Mouse (Mus musculus) liver, embryonic 12.5 days (tissue): Measurements from ENCODE around the gene Olfr5. TPM values are rescaled to one million over a fixed set of nuclear protein-coding genes. Genes with fewer than 3 reads are reported as not detected.
"Not testable (repeated sequence)": the region's sequence is repeated elsewhere in the genome, so short reads cannot be mapped to it uniquely, and the experiment has no call there.

Experiments
- ATAC-seq: fragments of 200-750 bp; cut with Nextera tagmentation; 2 replicates; pipeline ENCODE4 v1.8.0; 2017; ENCODE audit warnings: moderate number of reproducible peaks, mild to moderate bottlenecking, moderate library complexity
- H3K27ac ChIP-seq: fragments of 300-500 bp; sonication (generic); 2 replicates; pipeline ENCODE4 v1.5.1; 2016; ENCODE audit warnings: mild to moderate bottlenecking
- H3K27me3 ChIP-seq: fragments of 300-500 bp; sonication (generic); replicated peaks from 2 replicates; pipeline ENCODE4 v1.6.1; 2016; ENCODE audit warnings: mild to moderate bottlenecking, moderate library complexity
- H3K36me3 ChIP-seq: fragments of 300-500 bp; sonication (generic); 2 replicates; pipeline ENCODE4 v1.6.1; 2016; ENCODE audit warnings: mild to moderate bottlenecking, moderate library complexity
- H3K4me1 ChIP-seq: fragments of 300-500 bp; sonication (generic); 2 replicates; pipeline ENCODE4 v1.6.1; 2016
- H3K4me2 ChIP-seq: fragments of 300-500 bp; sonication (generic); 2 replicates; pipeline ENCODE4 v1.6.1; 2016; ENCODE audit warnings: mild to moderate bottlenecking, moderate library complexity
- H3K4me3 ChIP-seq: fragments of 300-500 bp; sonication (generic); 2 replicates; pipeline ENCODE4 v1.5.1; 2016; ENCODE audit warnings: mild to moderate bottlenecking, moderate library complexity
- H3K9ac ChIP-seq: fragments of 300-500 bp; sonication (generic); 2 replicates; pipeline ENCODE4 v1.6.1; 2016; ENCODE audit warnings: mild to moderate bottlenecking, moderate library complexity
- H3K9me3 ChIP-seq: fragments of 300-500 bp; sonication (generic); replicated peaks from 2 replicates; pipeline ENCODE4 v1.6.1; 2016; ENCODE audit warnings: mild to moderate bottlenecking, moderate library complexity
- WGBS: fragments of 180-500 bp; shearing (Covaris S2); methylation state at CpG from one replicate; pipeline ENCODE4 v1.1.7; 2016; ENCODE audit not compliant: insufficient replicate concordance; 5-methylcytosine and 5-hydroxymethylcytosine counted together
- polyA plus RNA-seq: library from polyadenylated mRNA; unstranded; fragments of >200 nt; fragmentation: Nextera tagmentation; extraction: Ambion mirVana; gene quantifications from 2 replicates; pipeline ENCODE4 v1.2.1, GENCODE M21; 2016

The Olfr5 gene
- polyA plus RNA-seq: not detected in 2 replicates

DNA sequence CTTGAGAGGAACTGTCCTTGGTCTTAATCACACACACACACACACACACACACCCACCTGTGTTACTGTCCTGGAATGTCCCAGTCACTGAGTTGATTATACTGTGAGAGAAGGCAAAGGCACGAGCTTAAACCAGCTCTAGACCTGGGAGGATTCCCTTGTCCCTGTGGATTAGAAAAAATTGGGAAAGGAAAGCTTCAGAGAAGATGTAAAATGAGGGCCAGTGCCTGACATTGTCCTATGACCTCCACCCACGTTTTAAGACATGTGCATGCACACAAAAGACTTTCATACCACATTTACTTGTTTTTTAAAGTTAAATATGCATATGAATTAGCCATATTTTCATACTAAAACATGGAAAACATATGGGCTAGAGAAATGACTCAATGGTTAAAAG is at the start of gene Olfr5:
Gene Olfr5, minus strand, starts transcription at position 101 of the 400 bp plus-strand sequence.
- no peak within 1 kb of the TSS for H3K4me3 ChIP-seq
- H3K27ac ChIP-seq: no peak within 1 kb of the TSS
- no peaks in the 10 kb centered on the region for H3K4me1 ChIP-seq
- no peaks in the 10 kb centered on the region for H3K36me3 ChIP-seq
- 11% methylated on average over 2 of the region's 2 CpGs for WGBS
- no peak within 1 kb of the TSS for H3K4me2 ChIP-seq
- H3K9ac ChIP-seq: no peak within 1 kb of the TSS
- no peaks in the 10 kb centered on the region for H3K27me3 ChIP-seq
- peaks cover 4% of the 10 kb centered on the region; the same call in 1 of the 2 replicates for H3K9me3 ChIP-seq
- no peak for ATAC-seq

- Histone ChIP-seq H3K36me3 (no peaks in the 10 kb centered on the region), H3K27me3 (no peaks in the 10 kb centered on the region), H3K9ac (no peak overlapping the region), H3K4me1 (no peaks in the 10 kb centered on the region), H3K4me3 (no peak overlapping the region), H3K9me3 (peaks cover 22% of the 10 kb centered on the region; the same call in 1 of the 2 replicates), H3K4me2 (no peak overlapping the region), H3K27ac (no peak overlapping the region)
- 43% methylated on average over 5 of the region's 5 CpGs for WGBS
- ATAC-seq: no peak
Measured at GRCm38 (mm10) chr7:6526141-6526540, 39.4 kb upstream of the Olfr5 start.

- Histone ChIP-seq H3K4me1 (no peaks in the 10 kb centered on the region), H3K9ac (no peak overlapping the region), H3K36me3 (no peaks in the 10 kb centered on the region), H3K9me3 (peaks cover 22% of the 10 kb centered on the region; the same call in 1 of the 2 replicates), H3K27me3 (no peaks in the 10 kb centered on the region), H3K4me2 (no peak overlapping the region), H3K4me3 (no peak overlapping the region), H3K27ac (no peak overlapping the region)
- ATAC-seq: no peak
- WGBS: 41% methylated on average over 3 of the region's 3 CpGs
Measured at GRCm38 (mm10) chr7:6525001-6525400, 38.3 kb upstream of the Olfr5 start.

GRCm38 (mm10) chr7:6522850-6523249 is 36.1 kb upstream of the Olfr5 start, which contains the start of gene Olfr1349:
Gene Olfr1349, minus strand, starts transcription at chr7:6522950.
- Histone ChIP-seq H3K4me1 (no peaks in the 10 kb centered on the region), H3K27me3 (no peaks in the 10 kb centered on the region), H3K4me3 (no peak within 1 kb of the TSS), H3K36me3 (no peaks in the 10 kb centered on the region), H3K9ac (no peak within 1 kb of the TSS), H3K9me3 (peaks cover 22% of the 10 kb centered on the region; the same call in 1 of the 2 replicates), H3K4me2 (no peak within 1 kb of the TSS), H3K27ac (no peak within 1 kb of the TSS)
- no peak for ATAC-seq
- 69% methylated on average over 5 of the region's 5 CpGs for WGBS

GRCm38 (mm10) chr7:6521666-6522065 is 34.9 kb upstream of the Olfr5 start:
- Histone ChIP-seq H3K4me1 (no peaks in the 10 kb centered on the region), H3K36me3 (no peaks in the 10 kb centered on the region), H3K27ac (no peak overlapping the region), H3K4me3 (no peak overlapping the region), H3K9me3 (0 out of 2 replicates have a peak, but pooled peaks cover 18% of the 10 kb centered on the region), H3K27me3 (no peaks in the 10 kb centered on the region), H3K9ac (no peak overlapping the region), H3K4me2 (no peak overlapping the region)
- no peak for ATAC-seq
- WGBS: 7% methylated on average over 1 of the region's 1 CpGs

GRCm38 (mm10) chr7:6508648-6509047 is 21.9 kb upstream of the Olfr5 start, which contains the start of gene Olfr1348:
Gene Olfr1348, minus strand, starts transcription at chr7:6508748.
- Histone ChIP-seq H3K4me3 (no peak within 1 kb of the TSS), H3K9ac (no peak within 1 kb of the TSS), H3K9me3 (no peaks in the 10 kb centered on the region), H3K27ac (no peak within 1 kb of the TSS), H3K36me3 (no peaks in the 10 kb centered on the region), H3K4me1 (no peaks in the 10 kb centered on the region), H3K27me3 (no peaks in the 10 kb centered on the region), H3K4me2 (no peak within 1 kb of the TSS)
- WGBS: 72% methylated on average over 1 of the region's 1 CpGs
- ATAC-seq: no peak

DNA sequence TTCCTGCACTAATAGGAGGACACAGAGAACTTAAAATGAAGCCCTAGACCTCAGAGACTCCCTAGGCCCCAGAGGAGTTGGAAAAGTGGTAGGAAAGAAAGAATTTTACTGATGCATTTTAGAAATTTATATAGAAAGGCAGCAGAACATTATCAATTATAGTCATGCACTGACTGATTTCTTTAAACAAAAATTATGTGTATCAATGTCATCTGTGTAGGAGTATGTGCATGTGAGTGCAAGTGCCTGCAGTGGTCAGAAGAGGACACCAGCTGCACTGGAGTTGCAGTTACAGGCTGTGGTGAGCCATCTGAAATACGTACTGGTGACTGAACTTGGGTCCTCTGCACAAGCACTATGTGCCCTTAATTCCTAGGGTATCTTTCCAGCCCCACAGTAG is 12.9 kb upstream of the Olfr5 start, which contains the start of gene Olfr1347:
Gene Olfr1347, minus strand, starts transcription at position 101 of the 400 bp plus-strand sequence.
- H3K27me3 ChIP-seq: no peaks in the 10 kb centered on the region
- no peaks in the 10 kb centered on the region for H3K4me1 ChIP-seq
- no peak within 1 kb of the TSS for H3K4me2 ChIP-seq
- no peak within 1 kb of the TSS for H3K27ac ChIP-seq
- no peak within 1 kb of the TSS for H3K9ac ChIP-seq
- 27% methylated on average over 1 of the region's 1 CpGs for WGBS
- no peak within 1 kb of the TSS for H3K4me3 ChIP-seq
- peaks cover 4% of the 10 kb centered on the region for H3K9me3 ChIP-seq
- no peaks in the 10 kb centered on the region for H3K36me3 ChIP-seq
- ATAC-seq: no peak

DNA sequence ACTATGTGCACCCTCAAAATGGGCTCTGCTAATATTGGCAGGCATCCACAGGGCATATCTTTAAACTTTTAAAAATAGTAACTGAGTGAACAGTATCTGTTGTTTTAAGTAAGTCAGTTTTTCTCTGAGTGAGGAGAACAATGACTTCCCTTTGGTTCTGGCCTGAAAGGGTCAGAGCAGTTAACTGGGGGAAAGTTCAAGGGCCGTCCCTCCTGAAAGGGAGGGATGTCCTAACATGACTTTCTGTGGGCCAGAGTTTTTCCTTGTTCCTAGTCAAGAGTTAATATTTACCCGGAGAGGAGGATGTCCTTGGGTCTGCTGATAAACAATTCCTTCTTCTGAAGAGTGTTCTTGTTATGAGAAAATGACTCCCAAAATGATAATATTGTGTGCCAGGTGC is 9.1 kb downstream of the Olfr5 start:
- 55% methylated on average over 2 of the region's 2 CpGs for WGBS
- H3K9ac ChIP-seq, H3K4me2 ChIP-seq, H3K27ac ChIP-seq, H3K27me3 ChIP-seq, H3K4me3 ChIP-seq, H3K36me3 ChIP-seq, H3K4me1 ChIP-seq, ATAC-seq: not testable (repeated sequence)
- peaks cover 26% of the 10 kb centered on the region; the same call in 1 of the 2 replicates for H3K9me3 ChIP-seq

DNA sequence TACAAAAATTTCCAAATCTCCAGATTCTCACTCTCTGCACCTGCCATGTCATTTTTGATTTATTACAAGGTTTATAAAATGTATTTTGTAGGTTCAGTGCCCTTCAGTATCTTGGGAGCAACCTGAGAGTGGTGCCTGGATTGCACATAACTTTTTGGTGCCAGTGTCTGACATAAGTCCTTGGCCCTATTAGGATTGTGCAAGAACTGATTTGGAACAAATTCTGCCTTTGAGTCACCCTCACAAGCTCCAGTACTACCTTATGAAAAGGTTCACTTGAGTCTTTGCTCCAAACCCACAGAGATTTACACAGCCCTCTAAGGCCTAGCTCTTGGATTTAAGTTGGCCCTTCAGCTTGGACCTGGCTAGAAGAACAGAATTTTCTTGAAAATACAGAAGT is 19.8 kb downstream of the Olfr5 start, which contains the start of gene Olfr1346:
Gene Olfr1346, plus strand, starts transcription at position 151 of the 400 bp plus-strand sequence.
- Histone ChIP-seq H3K9ac (no peak within 1 kb of the TSS), H3K36me3 (no peaks in the 10 kb centered on the region), H3K4me3 (no peak within 1 kb of the TSS), H3K4me2 (no peak within 1 kb of the TSS), H3K27ac (no peak within 1 kb of the TSS), H3K9me3 (0 out of 2 replicates have a peak, but pooled peaks cover 4% of the 10 kb centered on the region), H3K27me3 (no peaks in the 10 kb centered on the region), H3K4me1 (no peaks in the 10 kb centered on the region)
- ATAC-seq: no peak

DNA sequence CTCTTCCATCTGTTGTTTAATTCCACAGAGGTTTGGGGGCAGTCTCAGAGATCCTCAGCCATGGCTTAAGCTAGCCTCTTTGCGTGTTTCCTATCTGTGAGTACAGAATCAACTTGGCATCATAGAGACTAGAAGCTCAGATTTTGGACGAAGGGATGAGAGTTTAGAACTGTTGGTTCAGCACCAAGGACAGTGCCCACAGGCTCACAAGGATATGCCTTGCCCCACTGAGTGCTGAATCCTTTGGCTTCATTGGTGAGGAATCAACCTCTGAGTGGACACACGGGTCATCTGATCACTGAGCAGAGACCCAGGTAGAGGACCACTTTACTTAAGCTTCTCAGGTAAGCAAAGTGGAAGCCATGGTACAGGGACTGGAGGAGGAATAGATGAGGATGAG is 30.3 kb downstream of the Olfr5 start:
- 30% methylated on average over 3 of the region's 3 CpGs for WGBS

DNA sequence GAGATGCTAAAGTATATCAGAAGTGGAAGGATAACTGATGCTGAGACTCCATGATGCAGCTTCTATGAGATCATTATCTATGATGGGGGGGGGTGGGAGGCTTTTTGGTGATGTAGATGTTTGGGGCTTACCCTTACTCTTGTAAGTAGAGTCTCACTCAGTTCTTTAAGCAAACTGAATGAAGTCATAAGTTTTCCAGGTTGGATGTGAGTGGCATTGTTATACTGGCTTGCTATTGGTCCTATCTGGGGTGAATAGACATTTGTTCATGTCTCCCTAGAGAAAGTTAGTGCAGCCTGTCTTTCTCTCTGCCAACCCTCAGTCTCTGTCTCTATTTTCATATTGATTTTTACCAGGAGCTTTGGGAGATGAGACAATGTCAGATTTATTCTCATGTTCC is 30.9 kb downstream of the Olfr5 start, which contains the start of gene Olfr1336:
Gene Olfr1336, plus strand, starts transcription at position 301 of the 400 bp plus-strand sequence.
- Histone ChIP-seq H3K4me3 (no peak within 1 kb of the TSS), H3K27me3 (no peaks in the 10 kb centered on the region), H3K9me3 (0 out of 2 replicates have a peak, but pooled peaks cover 2% of the 10 kb centered on the region), H3K27ac (no peak within 1 kb of the TSS), H3K4me2 (no peak within 1 kb of the TSS), H3K9ac (no peak within 1 kb of the TSS), H3K36me3 (no peaks in the 10 kb centered on the region), H3K4me1 (no peaks in the 10 kb centered on the region)
- ATAC-seq: no peak

More for the DNA sequence above, 30.3 kb downstream of the Olfr5 start:
- no peaks in the 10 kb centered on the region for H3K4me1 ChIP-seq
- H3K27me3 ChIP-seq: no peaks in the 10 kb centered on the region
- no peaks in the 10 kb centered on the region for H3K36me3 ChIP-seq
- no peak overlapping the region for H3K4me3 ChIP-seq
- no peak overlapping the region for H3K9ac ChIP-seq
- H3K4me2 ChIP-seq: no peak overlapping the region
- 0 out of 2 replicates have a peak, but pooled peaks cover 6% of the 10 kb centered on the region for H3K9me3 ChIP-seq
- H3K27ac ChIP-seq: no peak overlapping the region
- no peak for ATAC-seq

GRCm38 (mm10) chr7:6447771-6448170 is 39.0 kb downstream of the Olfr5 start:
- 31% methylated on average over 5 of the region's 5 CpGs for WGBS
- ATAC-seq: no peak
- no peak overlapping the region for H3K4me3 ChIP-seq

GRCm38 (mm10) chr7:6441173-6441572 is 45.6 kb downstream of the Olfr5 start:
- H3K9ac ChIP-seq: no peak overlapping the region
- H3K9me3 ChIP-seq: no peaks in the 10 kb centered on the region
- H3K36me3 ChIP-seq: no peaks in the 10 kb centered on the region
- no peak overlapping the region for H3K27ac ChIP-seq
- no peaks in the 10 kb centered on the region for H3K27me3 ChIP-seq
- no peaks in the 10 kb centered on the region for H3K4me1 ChIP-seq
- no peak overlapping the region for H3K4me3 ChIP-seq
- ATAC-seq: no peak
- 47% methylated on average over 2 of the region's 2 CpGs for WGBS
- H3K4me2 ChIP-seq: no peak overlapping the region

More at GRCm38 (mm10) chr7:6447771-6448170, 39.0 kb downstream of the Olfr5 start:
- H3K9me3 ChIP-seq: no peaks in the 10 kb centered on the region
- H3K9ac ChIP-seq: no peak overlapping the region
- no peaks in the 10 kb centered on the region for H3K4me1 ChIP-seq
- H3K27ac ChIP-seq: no peak overlapping the region
- no peaks in the 10 kb centered on the region for H3K36me3 ChIP-seq
- no peaks in the 10 kb centered on the region for H3K27me3 ChIP-seq
- no peak overlapping the region for H3K4me2 ChIP-seq
